Mouse (Mus musculus) small intestine, adult 2 months (tissue): ENCODE measurements around the gene Tlcd1.

Experiments used
- CTCF ChIP-seq: fragments of 200-500 bp; IDR thresholded peaks from 2 replicates; pipeline ENCODE4 v1.5.1; 2012; ENCODE audit warnings: low read depth, mild to moderate bottlenecking, control low read depth, inconsistent platforms, low read length, moderate library complexity, mixed read lengths; ENCODE audit not compliant: insufficient replicate concordance, insufficient read length; ENCODE audit errors: extremely low read depth
- POLR2A ChIP-seq: fragments of 200-500 bp; IDR thresholded peaks from 2 replicates; pipeline ENCODE4 v1.6.1; 2012; ENCODE audit warnings: low read depth, mild to moderate bottlenecking, control low read depth, inconsistent platforms, low read length, moderate library complexity

GRCm38 (mm10) chr11:78171328-78171727 lies 5.2 kb upstream of the Tlcd1 start:
- TF ChIP-seq CTCF, result peak; percentile 31; the same call in 1 of the 2 replicates
- TF ChIP-seq POLR2A, result no peak
